Mouse (Mus musculus): ENCODE measurements around the gene Isg20. TPM values are rescaled to one million over a fixed set of nuclear protein-coding genes. Genes with fewer than 3 reads are reported as not detected.

The Isg20 gene
- polyA plus RNA-seq, 1 experiment from 2014 or later: not detected

Small RNAs within 50 kb of the gene (microRNA-seq; reads per million reads assigned to microRNA genes)
- gene Mir7-2: 296 reads per million, percentile 65 among the genes with 10 or more reads in this experiment

Other genes with a start within 250 kb of the Isg20 start
- gene Ntrk3, start 175.4 kb upstream of the Isg20 start, polyA plus RNA-seq (2015; fragmentation: Nextera tagmentation; extraction: Ambion mirVana): 16.6 and 18.8 TPM in 2 replicates
- 79.2 and 81.2 TPM in 2 replicates for gene Mrps11, start 130.3 kb upstream of the Isg20 start, polyA plus RNA-seq (2015; fragmentation: Nextera tagmentation; extraction: Ambion mirVana)
- 63.5 and 63.6 TPM in 2 replicates for gene Mrpl46, start 129.9 kb upstream of the Isg20 start, polyA plus RNA-seq (2015; fragmentation: Nextera tagmentation; extraction: Ambion mirVana)
- gene Det1, start 66.2 kb upstream of the Isg20 start, polyA plus RNA-seq (2015; fragmentation: Nextera tagmentation; extraction: Ambion mirVana): 19.0 and 21.0 TPM in 2 replicates
- 57.2 and 61.5 TPM in 2 replicates for gene Aen, start 17.6 kb upstream of the Isg20 start, polyA plus RNA-seq (2015; fragmentation: Nextera tagmentation; extraction: Ambion mirVana)
- 0.03 TPM in 1 of 2 replicates, not detected in the other for gene Acan, start 140.1 kb downstream of the Isg20 start, polyA plus RNA-seq (2015; fragmentation: Nextera tagmentation; extraction: Ambion mirVana)
- 1.9 TPM in 2 replicates for gene Hapln3, start 217.6 kb downstream of the Isg20 start, polyA plus RNA-seq (2015; fragmentation: Nextera tagmentation; extraction: Ambion mirVana)
- gene Mfge8, start 235.6 kb downstream of the Isg20 start, polyA plus RNA-seq (2015; fragmentation: Nextera tagmentation; extraction: Ambion mirVana): 80.3 and 85.9 TPM in 2 replicates

Data from forebrain, embryonic 13.5 days (tissue).